Mouse (Mus musculus): ENCODE data around the gene Krtap29-1.

DNA sequence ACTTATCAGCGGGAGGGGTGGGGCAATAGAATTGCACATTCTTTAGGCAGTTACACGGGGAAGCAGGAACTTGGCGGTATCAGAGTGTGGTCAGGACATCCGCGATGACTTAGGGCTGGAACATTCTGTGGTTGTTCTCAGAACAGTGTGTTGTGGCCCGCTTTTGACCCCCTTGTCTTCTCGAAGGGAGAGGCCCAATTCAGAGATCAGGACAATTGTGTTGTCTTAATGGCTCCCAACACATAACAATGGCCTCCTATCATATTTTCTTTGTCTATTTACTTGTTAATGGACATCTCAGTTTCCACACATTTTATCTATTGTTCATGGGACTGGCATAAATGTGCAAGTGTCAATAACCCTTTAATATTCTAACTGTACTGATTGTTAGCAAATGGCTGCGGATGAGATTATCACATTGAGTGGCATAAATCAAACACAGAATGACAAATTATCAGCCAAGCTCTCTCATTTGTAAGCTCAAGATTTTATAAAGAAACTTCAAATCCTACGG, 41.0 kb downstream of the Krtap29-1 start:
- TF ChIP-seq GATA1 (IDR thresholded peaks at IDR 0.05; ENCODE audit: low read length) (no peak), TAL1 (IDR thresholded peaks at IDR 0.05; ENCODE audit: low read length) (no peak)

All from erythroblast, embryonic 14.5 days (primary cell).